Mouse (Mus musculus): ENCODE results near the gene Pa2g4.

Pa2g4 gene

DNA sequence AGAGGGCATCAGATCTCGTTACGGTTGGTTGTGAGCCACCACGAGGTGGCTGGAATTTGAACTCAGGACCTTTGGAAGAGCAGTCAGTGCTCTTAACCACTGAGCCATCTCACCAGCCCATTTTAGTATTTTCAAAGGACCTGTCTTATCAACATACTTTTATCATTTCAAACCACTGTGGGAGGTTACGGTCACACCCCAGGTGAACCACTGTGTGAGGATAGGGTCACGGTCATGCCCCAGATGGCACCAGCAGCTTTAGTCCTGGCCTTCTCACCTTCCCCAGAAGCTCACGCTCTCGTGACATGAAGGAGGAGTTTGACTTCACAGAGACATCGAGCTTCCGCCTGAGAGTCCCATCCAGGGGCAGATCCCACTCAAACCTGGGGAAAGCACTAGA, 54.6 kb downstream of the Pa2g4 start:
- Histone ChIP-seq H3K4me1 (replicated peaks; ENCODE audit: low read depth, low read length) (peaks cover 41% of the 10 kb centered on the region), H3K36me3 (ENCODE audit: insufficient read depth, low read length) (peaks cover 64% of the 10 kb centered on the region), H3K4me3 (replicated peaks; ENCODE audit: low read length) (no peak overlapping the region), H3K9me3 (ENCODE audit: low read length) (no peaks in the 10 kb centered on the region), H3K27me3 (ENCODE audit: insufficient read depth, low read length) (no peaks in the 10 kb centered on the region)
- TF ChIP-seq POU5F1 (IDR thresholded peaks at IDR 0.05; ENCODE audit: borderline replicate concordance, low read length) (no peak), NANOG (IDR thresholded peaks at IDR 0.05; ENCODE audit: borderline replicate concordance, low read length) (no peak), CTCF (conservative IDR thresholded peaks at IDR 0.05; ENCODE audit: low read length) (no peak)

DNA sequence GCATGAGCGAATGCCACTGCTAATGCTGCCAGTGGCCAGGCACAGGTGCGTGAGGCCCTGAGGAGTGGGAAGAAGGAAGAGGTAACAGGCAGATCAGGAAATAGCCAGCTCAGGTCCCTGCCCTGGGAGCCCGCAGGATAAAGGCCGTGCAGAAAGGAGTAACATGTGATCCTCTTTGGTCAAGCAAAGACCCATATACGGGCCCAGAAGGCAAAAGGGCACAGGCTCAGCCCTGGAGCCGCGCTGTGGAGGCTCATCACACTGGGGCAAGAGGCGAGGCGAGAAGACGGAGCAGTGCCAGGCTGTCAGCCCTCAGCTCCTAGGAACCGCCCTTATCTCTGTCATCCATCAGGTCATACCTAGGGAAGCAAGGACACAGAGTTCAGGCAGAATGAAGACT, 55.5 kb downstream of the Pa2g4 start:
- TF ChIP-seq POU5F1 (IDR thresholded peaks at IDR 0.05; ENCODE audit: borderline replicate concordance, low read length), result no peak
- no peak for TF ChIP-seq NANOG (IDR thresholded peaks at IDR 0.05; ENCODE audit: borderline replicate concordance, low read length)
- no peak for TF ChIP-seq CTCF (conservative IDR thresholded peaks at IDR 0.05; ENCODE audit: low read length)
- Histone ChIP-seq H3K9me3 (ENCODE audit: low read length) (no peaks in the 10 kb centered on the region), H3K27me3 (ENCODE audit: insufficient read depth, low read length) (no peaks in the 10 kb centered on the region), H3K36me3 (ENCODE audit: insufficient read depth, low read length) (peaks cover 55% of the 10 kb centered on the region), H3K4me3 (replicated peaks; ENCODE audit: low read length) (no peak overlapping the region), H3K4me1 (replicated peaks; ENCODE audit: low read depth, low read length) (peaks cover 36% of the 10 kb centered on the region)

GRCm38 (mm10) chr10:128509831-128510230, 56.0 kb downstream of the Pa2g4 start:
- no peak overlapping the region for H3K4me3 ChIP-seq (replicated peaks; ENCODE audit: low read length)
- peaks cover 50% of the 10 kb centered on the region for H3K36me3 ChIP-seq (ENCODE audit: insufficient read depth, low read length)
- H3K9me3 ChIP-seq (ENCODE audit: low read length), result no peaks in the 10 kb centered on the region
- TF ChIP-seq CTCF (conservative IDR thresholded peaks at IDR 0.05; ENCODE audit: low read length) (no peak), NANOG (IDR thresholded peaks at IDR 0.05; ENCODE audit: borderline replicate concordance, low read length) (no peak), POU5F1 (IDR thresholded peaks at IDR 0.05; ENCODE audit: borderline replicate concordance, low read length) (no peak)
- H3K4me1 ChIP-seq (replicated peaks; ENCODE audit: low read depth, low read length), result peaks cover 39% of the 10 kb centered on the region
- no peaks in the 10 kb centered on the region for H3K27me3 ChIP-seq (ENCODE audit: insufficient read depth, low read length)

DNA sequence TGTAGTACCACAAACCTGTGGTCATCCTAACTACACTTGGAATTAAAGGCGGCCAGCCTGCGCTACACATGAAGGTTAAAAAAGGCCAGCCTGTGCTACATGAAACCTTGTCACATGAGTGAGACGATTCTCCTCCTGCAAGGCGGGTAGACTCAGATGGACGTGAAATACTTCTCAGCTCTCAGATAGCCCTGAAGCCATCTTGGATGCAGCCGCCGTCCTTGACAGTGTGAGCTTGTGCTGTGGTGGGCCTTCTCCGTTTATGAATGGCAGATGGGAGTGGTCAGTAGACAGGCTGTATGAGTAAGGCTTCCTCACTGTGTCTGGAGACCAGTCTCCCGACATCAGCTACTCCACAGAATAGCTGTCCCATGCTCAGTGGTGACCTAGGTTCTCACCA, 56.6 kb downstream of the Pa2g4 start:
- Histone ChIP-seq H3K4me3 (replicated peaks; ENCODE audit: low read length) (peak overlapping the region; percentile 41; the same call in 1 of the 2 replicates), H3K4me1 (replicated peaks; ENCODE audit: low read depth, low read length) (peaks cover 45% of the 10 kb centered on the region), H3K27me3 (ENCODE audit: insufficient read depth, low read length) (no peaks in the 10 kb centered on the region), H3K36me3 (ENCODE audit: insufficient read depth, low read length) (peaks cover 44% of the 10 kb centered on the region), H3K9me3 (ENCODE audit: low read length) (no peaks in the 10 kb centered on the region)
- no peak for TF ChIP-seq POU5F1 (IDR thresholded peaks at IDR 0.05; ENCODE audit: borderline replicate concordance, low read length)
- TF ChIP-seq NANOG (IDR thresholded peaks at IDR 0.05; ENCODE audit: borderline replicate concordance, low read length), result no peak
- no peak for TF ChIP-seq CTCF (conservative IDR thresholded peaks at IDR 0.05; ENCODE audit: low read length)

- Histone ChIP-seq H3K4me1 (replicated peaks; ENCODE audit: low read depth, low read length) (peaks cover 51% of the 10 kb centered on the region), H3K4me3 (replicated peaks; ENCODE audit: low read length) (no peak overlapping the region), H3K9me3 (ENCODE audit: low read length) (no peaks in the 10 kb centered on the region), H3K36me3 (ENCODE audit: insufficient read depth, low read length) (peaks cover 35% of the 10 kb centered on the region), H3K27me3 (ENCODE audit: insufficient read depth, low read length) (no peaks in the 10 kb centered on the region)
- TF ChIP-seq NANOG (IDR thresholded peaks at IDR 0.05; ENCODE audit: borderline replicate concordance, low read length) (no peak), POU5F1 (IDR thresholded peaks at IDR 0.05; ENCODE audit: borderline replicate concordance, low read length) (no peak), CTCF (conservative IDR thresholded peaks at IDR 0.05; ENCODE audit: low read length) (no peak)
Observed at GRCm38 (mm10) chr10:128508260-128508659, 57.5 kb downstream of the Pa2g4 start.
